ENCODE assay signal across 16 mouse cellular contexts in the genomic region with DNA sequence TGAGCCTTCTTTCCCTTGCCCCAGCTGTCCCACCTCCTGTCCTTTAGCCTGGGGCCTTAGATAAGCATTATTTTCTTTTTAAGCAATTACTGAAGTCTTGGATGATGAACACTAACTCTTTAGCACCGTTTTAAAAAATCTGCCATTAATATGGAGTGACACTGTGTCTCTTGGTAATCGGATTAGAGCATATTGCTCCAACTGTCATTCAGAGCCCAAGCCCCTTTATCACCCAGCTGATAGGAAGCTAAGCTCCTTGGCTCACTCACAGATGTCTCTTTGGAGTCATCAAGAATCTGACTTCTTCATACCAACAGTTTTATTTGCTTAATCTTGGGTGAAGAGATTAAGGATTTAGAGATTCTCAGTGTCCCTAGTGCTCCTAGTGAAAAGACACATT.
"Had no signal": no experiment of that assay in that cellular context is flagged by ENCODE, and none has a peak within 500 bp of the region (broad histone marks: within the 10 kb centered on the region; RNA-seq: fewer than 3 reads in every experiment).

No protein-coding gene starts in this region.

- H3K9ac ChIP-seq: intestine, embryonic 15.5 days; liver, embryonic 13.5 days; neural tube, embryonic 13.5 days; stomach, embryonic 15.5 days had no signal

- H3K36me3 ChIP-seq: intestine, embryonic 15.5 days; liver, embryonic 13.5 days; neural tube, embryonic 13.5 days; stomach, embryonic 15.5 days had no signal

- H3K4me3 ChIP-seq: intestine, embryonic 15.5 days; left cerebral cortex, adult 2 months; liver, embryonic 13.5 days; myocyte; neural tube, embryonic 13.5 days; stomach, embryonic 15.5 days had no signal

- DNase-seq: kidney, adult 18-20 months; kidney, adult 9 months; kidney, postnatal 10 days; layer of hippocampus, postnatal 36 days; liver, embryonic 13.5 days; lung, adult 2 months; lung, postnatal 14 days; right cerebral cortex, postnatal 25 days; spleen, adult 18-20 months; thymus, postnatal 25 days had no signal

- H3K4me1 ChIP-seq: intestine, embryonic 15.5 days; neural tube, embryonic 13.5 days; stomach, embryonic 15.5 days had no signal

- H3K27ac ChIP-seq: intestine, embryonic 15.5 days; left cerebral cortex, adult 2 months; liver, embryonic 13.5 days; macrophage; neural tube, embryonic 13.5 days; stomach, embryonic 15.5 days had no signal

- ATAC-seq: intestine, embryonic 15.5 days had no signal

- H3K4me2 ChIP-seq: intestine, embryonic 15.5 days; liver, embryonic 13.5 days; neural tube, embryonic 13.5 days; stomach, embryonic 15.5 days had no signal

- H3K9me3 ChIP-seq: intestine, embryonic 15.5 days; liver, embryonic 13.5 days; neural tube, embryonic 13.5 days; stomach, embryonic 15.5 days had no signal

- H3K27me3 ChIP-seq: intestine, embryonic 15.5 days; neural tube, embryonic 13.5 days; stomach, embryonic 15.5 days had no signal
